Mouse (Mus musculus): ENCODE data around the gene Ppp1r15b. TPM values are rescaled to one million over a fixed set of nuclear protein-coding genes. Genes with fewer than 3 reads are reported as not detected.

Ppp1r15b gene
- total RNA-seq, 1 experiment from 2014 or later, result 126 TPM

GRCm38 (mm10) chr1:133148122-133148521 lies 17.2 kb downstream of the Ppp1r15b start:
- ATAC-seq (ENCODE audit: extremely low read depth, insufficient number of reproducible peaks, low FRiP score, poor library complexity, severe bottlenecking), result no peak

GRCm38 (mm10) chr1:133150556-133150955 lies 19.6 kb downstream of the Ppp1r15b start:
- ATAC-seq (ENCODE audit: extremely low read depth, insufficient number of reproducible peaks, low FRiP score, poor library complexity, severe bottlenecking), result no peak

GRCm38 (mm10) chr1:133152213-133152612 lies 21.3 kb downstream of the Ppp1r15b start:
- no peak for ATAC-seq (ENCODE audit: extremely low read depth, insufficient number of reproducible peaks, low FRiP score, poor library complexity, severe bottlenecking)

DNA sequence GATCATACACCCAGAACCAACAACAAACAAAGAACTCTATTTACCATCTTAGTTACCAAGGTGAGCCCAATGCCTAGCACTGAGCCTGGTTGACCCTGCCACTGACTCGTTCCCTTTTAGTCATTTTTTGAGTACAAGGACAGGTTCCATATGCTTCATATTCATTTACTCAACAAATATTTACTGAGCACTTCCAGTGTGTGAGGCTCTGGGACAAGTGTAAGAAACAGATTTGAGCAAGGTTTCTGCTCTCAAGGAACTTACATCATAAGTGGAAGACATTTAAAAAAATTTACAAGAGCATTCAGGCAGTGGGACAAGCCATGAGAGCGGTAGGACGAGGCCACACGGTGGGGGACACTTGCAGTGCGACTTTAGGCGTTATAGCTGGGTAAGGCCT lies 24.3 kb downstream of the Ppp1r15b start:
- ATAC-seq (ENCODE audit: extremely low read depth, insufficient number of reproducible peaks, low FRiP score, poor library complexity, severe bottlenecking), result no peak

DNA sequence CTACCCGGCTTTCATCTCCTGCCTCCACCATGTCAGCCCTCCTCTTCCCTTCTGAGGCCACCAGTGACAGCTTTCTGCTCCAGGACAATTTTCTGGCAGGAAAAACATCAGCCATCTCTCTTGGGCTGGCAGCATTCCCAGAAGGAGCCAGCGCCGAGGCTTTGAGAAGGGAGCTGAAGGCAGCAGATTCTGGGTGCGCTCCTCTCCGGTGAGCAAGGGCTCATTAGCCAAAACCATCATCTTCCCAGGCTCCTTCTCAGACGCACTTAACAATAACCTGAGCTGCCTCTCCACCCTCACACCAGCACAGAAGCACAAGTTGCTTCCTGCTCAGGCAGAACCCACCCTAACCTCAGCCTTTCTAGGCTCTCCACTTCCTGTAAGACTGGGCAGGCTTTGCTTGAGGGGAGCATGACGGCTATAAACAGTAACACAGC lies 28.2 kb downstream of the Ppp1r15b start:
- peak; percentile 84 for ATAC-seq (ENCODE audit: extremely low read depth, insufficient number of reproducible peaks, low FRiP score, poor library complexity, severe bottlenecking)

- no peak for ATAC-seq (ENCODE audit: extremely low read depth, insufficient number of reproducible peaks, low FRiP score, poor library complexity, severe bottlenecking)
Measured at GRCm38 (mm10) chr1:133161559-133161958, 30.6 kb downstream of the Ppp1r15b start.

GRCm38 (mm10) chr1:133162046-133162445 lies 31.1 kb downstream of the Ppp1r15b start:
- ATAC-seq (ENCODE audit: extremely low read depth, insufficient number of reproducible peaks, low FRiP score, poor library complexity, severe bottlenecking), result no peak

GRCm38 (mm10) chr1:133162981-133163380 lies 32.0 kb downstream of the Ppp1r15b start:
- no peak for ATAC-seq (ENCODE audit: extremely low read depth, insufficient number of reproducible peaks, low FRiP score, poor library complexity, severe bottlenecking)

GRCm38 (mm10) chr1:133163820-133164431 lies 33.0 kb downstream of the Ppp1r15b start, which contains the start of gene Plekha6:
Gene Plekha6 (plus strand): TSS chr1:133164210.
- peak; percentile 28; the same call in 1 of the 2 replicates for ATAC-seq (ENCODE audit: extremely low read depth, insufficient number of reproducible peaks, low FRiP score, poor library complexity, severe bottlenecking)

GRCm38 (mm10) chr1:133164591-133165011 lies 33.7 kb downstream of the Ppp1r15b start:
- ATAC-seq (ENCODE audit: extremely low read depth, insufficient number of reproducible peaks, low FRiP score, poor library complexity, severe bottlenecking), result no peak

DNA sequence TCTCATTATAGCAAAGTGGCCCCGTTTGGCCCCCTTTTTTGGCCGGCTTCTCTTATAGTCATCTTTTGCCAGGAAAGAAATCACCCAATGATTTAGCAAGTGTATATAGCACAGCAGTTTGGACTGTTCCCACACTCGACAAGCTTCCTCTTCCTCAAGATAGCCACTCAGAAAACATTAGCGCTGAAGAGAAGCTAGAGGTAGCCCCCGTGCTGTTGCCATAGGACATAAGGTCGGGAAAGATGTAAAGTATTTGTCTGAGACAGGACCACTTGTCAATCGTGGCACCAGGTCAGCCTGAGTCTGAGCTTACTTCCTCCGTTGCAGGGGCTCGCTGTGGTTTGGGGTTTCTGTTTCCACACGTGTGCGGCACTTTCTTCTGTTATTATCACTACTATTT lies 34.2 kb downstream of the Ppp1r15b start:
- no peak for ATAC-seq (ENCODE audit: extremely low read depth, insufficient number of reproducible peaks, low FRiP score, poor library complexity, severe bottlenecking)

GRCm38 (mm10) chr1:133168318-133169060 lies 37.5 kb downstream of the Ppp1r15b start:
- no peak for ATAC-seq (ENCODE audit: extremely low read depth, insufficient number of reproducible peaks, low FRiP score, poor library complexity, severe bottlenecking)

- ATAC-seq (ENCODE audit: extremely low read depth, insufficient number of reproducible peaks, low FRiP score, poor library complexity, severe bottlenecking), result no peak
Measured at GRCm38 (mm10) chr1:133170196-133170595, 39.3 kb downstream of the Ppp1r15b start.

DNA sequence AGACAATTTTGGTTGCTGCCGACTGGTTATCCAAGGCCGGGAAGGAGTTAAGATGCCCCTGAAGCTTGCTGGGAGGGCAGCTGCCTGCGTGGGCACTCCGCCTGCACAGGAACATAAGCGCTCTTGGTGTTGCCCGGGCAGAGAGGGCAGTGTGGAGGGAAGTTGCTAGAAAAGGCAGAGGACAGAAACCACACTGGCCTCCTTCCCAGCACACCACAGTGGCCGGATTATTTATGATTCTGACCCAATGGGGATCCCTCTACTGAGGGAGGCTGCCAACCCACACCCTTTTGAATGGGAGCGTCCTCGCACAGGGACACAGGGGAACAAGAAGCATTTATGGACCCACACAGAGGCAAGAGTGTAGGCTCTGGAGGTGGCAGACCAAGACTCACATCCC lies 40.4 kb downstream of the Ppp1r15b start:
- ATAC-seq (ENCODE audit: extremely low read depth, insufficient number of reproducible peaks, low FRiP score, poor library complexity, severe bottlenecking), result no peak

DNA sequence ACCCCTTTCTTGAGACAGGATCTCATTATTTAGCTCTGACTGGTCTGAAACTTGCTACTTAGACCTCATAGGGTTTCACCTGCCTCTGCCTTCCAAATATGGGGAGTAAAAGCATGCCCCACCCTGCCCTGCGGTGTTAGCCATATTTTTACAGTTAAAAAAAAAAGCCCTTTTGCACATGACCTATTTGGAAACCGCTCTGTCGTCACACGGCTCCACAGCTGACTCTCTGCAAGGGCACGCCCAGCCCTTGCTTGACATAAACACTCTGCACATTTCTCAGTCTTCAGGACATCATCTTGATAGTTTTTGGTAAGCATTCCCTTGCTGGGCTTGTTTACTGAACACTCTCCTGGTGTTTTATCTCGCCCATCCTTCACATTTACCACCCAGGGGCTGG lies 44.2 kb downstream of the Ppp1r15b start:
- no peak for ATAC-seq (ENCODE audit: extremely low read depth, insufficient number of reproducible peaks, low FRiP score, poor library complexity, severe bottlenecking)

DNA sequence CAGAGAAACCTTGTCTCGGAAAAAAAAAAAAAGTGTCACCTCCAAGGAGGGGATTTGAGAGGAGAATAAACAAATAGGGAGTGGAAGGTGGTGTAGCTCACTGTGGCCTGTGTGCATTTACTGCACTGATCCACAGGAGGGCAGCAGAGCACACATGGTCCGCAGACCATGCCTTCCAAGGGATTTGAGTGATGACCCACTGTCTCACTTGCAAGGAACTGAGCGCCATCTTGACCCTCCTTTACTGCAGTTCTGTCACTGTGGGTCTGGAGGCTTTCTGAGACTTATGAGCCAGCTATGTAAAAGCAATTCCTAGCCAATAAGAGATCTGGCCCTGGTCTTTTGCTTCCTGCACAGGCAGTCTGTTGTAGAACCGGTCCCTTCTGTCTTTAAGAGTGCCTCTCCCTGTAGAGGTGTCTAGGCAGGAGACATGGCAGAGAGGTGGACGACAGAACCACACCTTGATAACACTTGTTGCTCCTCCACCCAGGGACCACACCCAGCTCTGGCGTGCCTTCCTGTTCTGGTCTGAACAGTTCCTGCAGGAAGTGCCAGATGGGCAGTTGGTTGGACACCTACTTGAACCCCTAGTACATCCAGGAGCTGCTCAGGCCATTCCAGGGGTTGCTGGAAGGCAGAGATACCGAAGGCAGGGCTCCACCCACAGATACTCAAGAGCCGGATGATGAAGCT lies 46.7 kb downstream of the Ppp1r15b start:
- peak; percentile 64 for ATAC-seq (ENCODE audit: extremely low read depth, insufficient number of reproducible peaks, low FRiP score, poor library complexity, severe bottlenecking)

GRCm38 (mm10) chr1:133178732-133179440 lies 47.9 kb downstream of the Ppp1r15b start:
- ATAC-seq (ENCODE audit: extremely low read depth, insufficient number of reproducible peaks, low FRiP score, poor library complexity, severe bottlenecking), result no peak

GRCm38 (mm10) chr1:133181072-133182015 lies 50.4 kb downstream of the Ppp1r15b start:
- ATAC-seq (ENCODE audit: extremely low read depth, insufficient number of reproducible peaks, low FRiP score, poor library complexity, severe bottlenecking), result no peak
